Mouse (Mus musculus): ENCODE measurements around the gene Eno1.

DNA sequence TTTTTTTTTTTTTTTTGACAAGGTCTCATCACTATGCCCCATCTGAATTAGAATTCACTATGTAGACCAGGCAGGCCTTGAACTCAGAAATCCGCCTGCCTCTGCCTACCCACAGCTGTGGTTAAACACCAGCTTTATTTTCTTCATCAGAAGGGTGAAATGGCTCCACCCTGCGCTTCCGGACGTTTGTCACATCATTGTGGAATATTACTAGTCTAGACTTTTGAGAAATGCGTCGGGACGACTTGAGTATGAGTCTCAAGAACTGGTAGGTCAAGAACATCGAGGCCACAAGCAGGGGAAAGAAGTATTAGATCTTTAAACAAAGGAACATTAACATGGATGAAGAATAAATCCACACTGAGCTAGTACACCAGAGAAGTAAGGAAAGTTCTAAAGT, 490 bp upstream of the Eno1 start:
- TF ChIP-seq CTCF (conservative IDR thresholded peaks at IDR 0.05; ENCODE audit: insufficient read depth, insufficient read length, low read depth, low read length) (no peak), POLR2A (IDR thresholded peaks at IDR 0.05; ENCODE audit: low read depth, low read length) (no peak)
